Mouse (Mus musculus): ENCODE measurements around the gene Gm10840. TPM values are rescaled to one million over a fixed set of nuclear protein-coding genes. Genes with fewer than 3 reads are reported as not detected.
A peak's percentile ranks its signal among the peaks of the same experiment; 100 is the strongest.

Gene Gm10840
- polyA plus RNA-seq, 1 experiment, result not detected

- Histone ChIP-seq H3K4me3 (replicated peaks; ENCODE audit: control insufficient read depth, low read depth, low read length) (no peak overlapping the region), H3K4me1 (ENCODE audit: control insufficient read depth, insufficient read depth, low read length) (no peaks in the 10 kb centered on the region; the same call in 1 of the 2 replicates), H3K27ac (ENCODE audit: control insufficient read depth, insufficient read depth, low read depth, low read length, poor library complexity) (no peak overlapping the region)
- 82% methylated on average over 7 of the region's 7 CpGs for WGBS
- TF ChIP-seq POLR2A (IDR thresholded peaks at IDR 0.05; ENCODE audit: borderline replicate concordance, control insufficient read depth, low read depth, low read length) (no peak), CTCF (IDR thresholded peaks at IDR 0.05; ENCODE audit: control insufficient read depth, insufficient read depth, low read length) (no peak)
Observed at GRCm38 (mm10) chr11:106179711-106180448, 19.2 kb downstream of the Gm10840 start.

- 83% methylated on average over 2 of the region's 2 CpGs for WGBS
Observed at GRCm38 (mm10) chr11:106180449-106180801, 19.8 kb downstream of the Gm10840 start.

GRCm38 (mm10) chr11:106187326-106187725, 26.7 kb downstream of the Gm10840 start:
- TF ChIP-seq CTCF (IDR thresholded peaks at IDR 0.05; ENCODE audit: control insufficient read depth, insufficient read depth, low read length) (no peak), POLR2A (IDR thresholded peaks at IDR 0.05; ENCODE audit: borderline replicate concordance, control insufficient read depth, low read depth, low read length) (no peak)
- H3K4me1 ChIP-seq (ENCODE audit: control insufficient read depth, insufficient read depth, low read length), result peaks cover 3% of the 10 kb centered on the region; the same call in 1 of the 2 replicates
- H3K4me3 ChIP-seq (replicated peaks; ENCODE audit: control insufficient read depth, low read depth, low read length), result no peak overlapping the region
- 89% methylated on average over 4 of the region's 4 CpGs for WGBS
- no peak overlapping the region for H3K27ac ChIP-seq (ENCODE audit: control insufficient read depth, insufficient read depth, low read depth, low read length, poor library complexity)

More at GRCm38 (mm10) chr11:106180449-106180801, 19.8 kb downstream of the Gm10840 start:
- no peak overlapping the region for H3K27ac ChIP-seq (ENCODE audit: control insufficient read depth, insufficient read depth, low read depth, low read length, poor library complexity)
- H3K4me1 ChIP-seq (ENCODE audit: control insufficient read depth, insufficient read depth, low read length), result no peaks in the 10 kb centered on the region; the same call in 1 of the 2 replicates
- no peak overlapping the region for H3K4me3 ChIP-seq (replicated peaks; ENCODE audit: control insufficient read depth, low read depth, low read length)
- TF ChIP-seq POLR2A (IDR thresholded peaks at IDR 0.05; ENCODE audit: borderline replicate concordance, control insufficient read depth, low read depth, low read length), result no peak
- TF ChIP-seq CTCF (IDR thresholded peaks at IDR 0.05; ENCODE audit: control insufficient read depth, insufficient read depth, low read length), result no peak

- 80% methylated on average over 3 of the region's 3 CpGs for WGBS
- TF ChIP-seq POLR2A (IDR thresholded peaks at IDR 0.05; ENCODE audit: borderline replicate concordance, control insufficient read depth, low read depth, low read length), result no peak
- no peak for TF ChIP-seq CTCF (IDR thresholded peaks at IDR 0.05; ENCODE audit: control insufficient read depth, insufficient read depth, low read length)
- Histone ChIP-seq H3K4me1 (ENCODE audit: control insufficient read depth, insufficient read depth, low read length) (peaks cover 7% of the 10 kb centered on the region; the same call in 1 of the 2 replicates), H3K27ac (ENCODE audit: control insufficient read depth, insufficient read depth, low read depth, low read length, poor library complexity) (no peak overlapping the region), H3K4me3 (replicated peaks; ENCODE audit: control insufficient read depth, low read depth, low read length) (no peak overlapping the region)
Observed at GRCm38 (mm10) chr11:106191716-106192115, 31.1 kb downstream of the Gm10840 start.

GRCm38 (mm10) chr11:106192241-106192640, 31.6 kb downstream of the Gm10840 start:
- no peak overlapping the region for H3K27ac ChIP-seq (ENCODE audit: control insufficient read depth, insufficient read depth, low read depth, low read length, poor library complexity)

GRCm38 (mm10) chr11:106192657-106193370, 32.2 kb downstream of the Gm10840 start:
- peak overlapping the region; percentile 96 for H3K27ac ChIP-seq (ENCODE audit: control insufficient read depth, insufficient read depth, low read depth, low read length, poor library complexity)
- TF ChIP-seq CTCF (IDR thresholded peaks at IDR 0.05; ENCODE audit: control insufficient read depth, insufficient read depth, low read length) (no peak), POLR2A (IDR thresholded peaks at IDR 0.05; ENCODE audit: borderline replicate concordance, control insufficient read depth, low read depth, low read length) (no peak)
- H3K4me3 ChIP-seq (replicated peaks; ENCODE audit: control insufficient read depth, low read depth, low read length), result peak overlapping the region; percentile 86
- WGBS, result 5% methylated on average over 19 of the region's 19 CpGs
- H3K4me1 ChIP-seq (ENCODE audit: control insufficient read depth, insufficient read depth, low read length), result peaks cover 7% of the 10 kb centered on the region; the same call in 1 of the 2 replicates

More at GRCm38 (mm10) chr11:106192241-106192640, 31.6 kb downstream of the Gm10840 start:
- no peak overlapping the region for H3K4me3 ChIP-seq (replicated peaks; ENCODE audit: control insufficient read depth, low read depth, low read length)
- H3K4me1 ChIP-seq (ENCODE audit: control insufficient read depth, insufficient read depth, low read length), result peaks cover 7% of the 10 kb centered on the region; the same call in 1 of the 2 replicates
- 58% methylated on average over 5 of the region's 5 CpGs for WGBS
- TF ChIP-seq CTCF (IDR thresholded peaks at IDR 0.05; ENCODE audit: control insufficient read depth, insufficient read depth, low read length) (no peak), POLR2A (IDR thresholded peaks at IDR 0.05; ENCODE audit: borderline replicate concordance, control insufficient read depth, low read depth, low read length) (no peak)

- under 1% methylated on average over 44 of the region's 44 CpGs for WGBS
- Histone ChIP-seq H3K4me1 (ENCODE audit: control insufficient read depth, insufficient read depth, low read length) (peaks cover 9% of the 10 kb centered on the region; the same call in 1 of the 2 replicates), H3K27ac (ENCODE audit: control insufficient read depth, insufficient read depth, low read depth, low read length, poor library complexity) (peak overlapping the region; percentile 96), H3K4me3 (replicated peaks; ENCODE audit: control insufficient read depth, low read depth, low read length) (peak overlapping the region; percentile 86)
- peak; percentile 9; the same call in 1 of the 2 replicates for TF ChIP-seq CTCF (IDR thresholded peaks at IDR 0.05; ENCODE audit: control insufficient read depth, insufficient read depth, low read length)
- TF ChIP-seq POLR2A (IDR thresholded peaks at IDR 0.05; ENCODE audit: borderline replicate concordance, control insufficient read depth, low read depth, low read length), result peak; percentile 88
Observed at GRCm38 (mm10) chr11:106193371-106194154, 32.9 kb downstream of the Gm10840 start.
